Mouse (Mus musculus) urinary bladder, adult 18-20 months (tissue): Measurements from ENCODE around the gene Srgap1.
"Not testable (repeated sequence)": the region's sequence is repeated elsewhere in the genome, so short reads cannot be mapped to it uniquely, and the experiment has no call there.

Source experiments
- DNase-seq, 2 experiments: peaks; one replicate each; pipeline ENCODE4 v3.0.0; 2022; ENCODE audit warnings: low spot score in 2 of 2, mixed read lengths in 2 of 2

Srgap1 gene

GRCm38 (mm10) chr10:121767295-121767694 is 279.8 kb downstream of the Srgap1 start:
- not testable (repeated sequence) for DNase-seq

- no peak for DNase-seq
Measured at GRCm38 (mm10) chr10:121765174-121766057, 281.7 kb downstream of the Srgap1 start.

GRCm38 (mm10) chr10:121764469-121765173 is 282.5 kb downstream of the Srgap1 start:
- no peak for DNase-seq

GRCm38 (mm10) chr10:121763191-121763590 is 283.9 kb downstream of the Srgap1 start:
- no peak for DNase-seq

- DNase-seq = no peak
Measured at GRCm38 (mm10) chr10:121762141-121762540, 285.0 kb downstream of the Srgap1 start.

GRCm38 (mm10) chr10:121759095-121759494 is 288.0 kb downstream of the Srgap1 start:
- no peak for DNase-seq

GRCm38 (mm10) chr10:121756677-121757076 is 290.4 kb downstream of the Srgap1 start:
- DNase-seq = no peak

GRCm38 (mm10) chr10:121755822-121756221 is 291.3 kb downstream of the Srgap1 start:
- no peak for DNase-seq

- DNase-seq = no peak
Measured at GRCm38 (mm10) chr10:121754237-121754636, 292.9 kb downstream of the Srgap1 start.

GRCm38 (mm10) chr10:121750175-121750574 is 296.9 kb downstream of the Srgap1 start:
- no peak for DNase-seq

- DNase-seq = no peak
Measured at GRCm38 (mm10) chr10:121742336-121742735, 304.8 kb downstream of the Srgap1 start.

GRCm38 (mm10) chr10:121739548-121740505 is 307.3 kb downstream of the Srgap1 start, which contains the start of gene BC048403:
Gene BC048403, plus strand, starts transcription at chr10:121739937.
- peak; percentile 78 to 85 for DNase-seq

GRCm38 (mm10) chr10:121737256-121737655 is 309.9 kb downstream of the Srgap1 start:
- no peak for DNase-seq

- no peak for DNase-seq
Measured at GRCm38 (mm10) chr10:121732542-121732941, 314.6 kb downstream of the Srgap1 start.

- DNase-seq = no peak
Measured at GRCm38 (mm10) chr10:121731048-121731725, 315.9 kb downstream of the Srgap1 start.
